Mouse (Mus musculus) limb, embryonic 12.5 days (tissue): Measurements from ENCODE around the gene Ptprj. TPM values are rescaled to one million over a fixed set of nuclear protein-coding genes. Genes with fewer than 3 reads are reported as not detected.

Experiments
- ATAC-seq: fragments of 200-750 bp; cut with Nextera tagmentation; 2 replicates; pipeline ENCODE4 v1.8.0; 2017; ENCODE audit warnings: low read depth, moderate TSS enrichment; ENCODE audit not compliant: insufficient number of reproducible peaks, insufficient read depth, low FRiP score, low TSS enrichment
- H3K27ac ChIP-seq: fragments of 300-500 bp; sonication (generic); 2 replicates; pipeline ENCODE4 v1.5.1; 2016; ENCODE audit warnings: mild to moderate bottlenecking, moderate library complexity
- H3K27me3 ChIP-seq: fragments of 300-500 bp; sonication (generic); 2 replicates; pipeline ENCODE4 v1.6.1; 2016; ENCODE audit warnings: mild to moderate bottlenecking, moderate library complexity
- H3K36me3 ChIP-seq: fragments of 300-500 bp; sonication (generic); 2 replicates; pipeline ENCODE4 v1.6.1; 2016; ENCODE audit warnings: mild to moderate bottlenecking, moderate library complexity
- H3K4me1 ChIP-seq: fragments of 300-500 bp; sonication (generic); replicated peaks from 2 replicates; pipeline ENCODE4 v1.6.1; 2016
- H3K4me2 ChIP-seq: fragments of 300-500 bp; sonication (generic); 2 replicates; pipeline ENCODE4 v1.6.1; 2016; ENCODE audit warnings: mild to moderate bottlenecking, moderate library complexity
- H3K4me3 ChIP-seq: fragments of 300-500 bp; sonication (generic); replicated peaks from 2 replicates; pipeline ENCODE4 v1.5.1; 2016; ENCODE audit warnings: mild to moderate bottlenecking
- H3K9ac ChIP-seq: fragments of 300-500 bp; sonication (generic); replicated peaks from 2 replicates; pipeline ENCODE4 v1.6.1; 2016; ENCODE audit warnings: mild to moderate bottlenecking, moderate library complexity
- H3K9me3 ChIP-seq: fragments of 300-500 bp; sonication (generic); 2 replicates; pipeline ENCODE4 v1.6.1; 2016; ENCODE audit warnings: mild to moderate bottlenecking, moderate library complexity
- WGBS: fragments of 180-500 bp; shearing (Covaris S2); methylation state at CpG from one replicate; pipeline ENCODE4 v1.1.7; 2016; 5-methylcytosine and 5-hydroxymethylcytosine counted together
- polyA plus RNA-seq: library from polyadenylated mRNA; unstranded; fragments of >200 nt; fragmentation: Nextera tagmentation; extraction: Ambion mirVana; gene quantifications from 2 replicates; pipeline ENCODE4 v1.2.1, GENCODE M21; 2016

The Ptprj gene
- polyA plus RNA-seq, 1 experiment from 2014 or later: 1.3 TPM

GRCm38 (mm10) chr2:90497551-90497950, 82.9 kb downstream of the Ptprj start:
- H3K9ac ChIP-seq: no peak overlapping the region
- no peak overlapping the region for H3K27ac ChIP-seq
- no peaks in the 10 kb centered on the region for H3K9me3 ChIP-seq
- H3K36me3 ChIP-seq: no peaks in the 10 kb centered on the region
- ATAC-seq: no peak
- no peaks in the 10 kb centered on the region; the same call in 1 of the 2 replicates for H3K27me3 ChIP-seq
- peaks cover 6% of the 10 kb centered on the region; the same call in 1 of the 2 replicates for H3K4me1 ChIP-seq
- H3K4me3 ChIP-seq: no peak overlapping the region
- no peak overlapping the region for H3K4me2 ChIP-seq
- WGBS: 91% methylated on average over 3 of the region's 3 CpGs

DNA sequence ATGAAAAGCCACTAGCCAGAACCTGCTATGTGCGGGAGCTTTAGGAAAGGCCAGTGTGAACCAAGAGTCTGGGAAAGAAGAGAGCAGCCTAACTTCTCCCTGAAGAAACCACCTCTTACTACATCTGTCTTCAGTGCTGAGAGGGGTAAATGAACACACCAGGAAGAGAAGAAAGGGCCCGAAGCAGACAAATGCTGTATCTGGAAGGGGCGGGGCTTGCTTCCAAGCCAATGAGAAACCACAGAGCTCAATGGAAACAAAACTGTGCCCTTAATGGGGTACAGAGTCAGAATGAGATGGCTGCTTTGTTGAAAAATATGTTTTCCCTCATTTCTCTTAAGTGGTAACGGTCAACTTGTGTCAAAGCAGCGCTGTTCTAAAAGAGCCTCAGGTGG, 83.8 kb downstream of the Ptprj start:
- H3K9me3 ChIP-seq: no peaks in the 10 kb centered on the region
- ATAC-seq: no peak
- no peak overlapping the region for H3K4me2 ChIP-seq
- H3K4me3 ChIP-seq: no peak overlapping the region
- H3K36me3 ChIP-seq: no peaks in the 10 kb centered on the region
- WGBS: 64% methylated on average over 5 of the region's 5 CpGs
- peaks cover 6% of the 10 kb centered on the region; the same call in 1 of the 2 replicates for H3K4me1 ChIP-seq
- no peak overlapping the region for H3K9ac ChIP-seq
- no peak overlapping the region for H3K27ac ChIP-seq
- no peaks in the 10 kb centered on the region for H3K27me3 ChIP-seq

DNA sequence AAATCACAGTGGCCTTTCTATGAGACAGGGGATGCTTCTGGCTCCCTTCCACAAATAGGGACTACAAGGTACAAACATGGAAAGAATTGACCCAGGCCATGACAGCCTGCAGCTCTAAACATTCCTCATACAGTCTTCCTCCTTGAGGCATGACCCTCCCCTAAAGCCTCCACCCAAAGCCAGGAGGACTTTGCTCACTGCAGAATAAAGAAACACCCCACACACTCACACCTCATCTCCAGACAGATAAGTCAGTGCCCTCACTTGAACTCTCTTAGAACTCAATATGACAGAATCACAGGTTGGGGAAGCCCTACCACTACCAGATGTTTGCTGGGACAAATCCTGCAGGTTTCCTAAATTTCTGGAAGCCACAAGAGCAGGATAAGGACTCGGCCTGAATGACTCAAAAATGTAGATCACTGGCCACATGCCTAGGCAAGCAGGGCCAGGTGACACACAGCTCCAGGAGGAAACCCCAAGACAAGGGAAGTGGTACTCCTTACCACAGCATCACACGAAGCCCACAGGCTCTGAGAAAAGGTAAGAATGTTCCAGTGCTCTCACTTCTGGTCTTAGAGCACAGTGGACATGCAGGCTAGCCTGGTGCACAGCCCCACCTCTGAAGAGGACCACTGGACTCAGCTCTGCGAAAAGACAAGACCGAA, 84.3 kb downstream of the Ptprj start:
- Histone ChIP-seq H3K36me3 (no peaks in the 10 kb centered on the region), H3K9me3 (no peaks in the 10 kb centered on the region), H3K27me3 (no peaks in the 10 kb centered on the region), H3K27ac (no peak overlapping the region), H3K4me3 (no peak overlapping the region), H3K4me2 (no peak overlapping the region), H3K4me1 (peaks cover 6% of the 10 kb centered on the region; the same call in 1 of the 2 replicates), H3K9ac (no peak overlapping the region)
- 83% methylated on average over 4 of the region's 4 CpGs for WGBS
- no peak for ATAC-seq

DNA sequence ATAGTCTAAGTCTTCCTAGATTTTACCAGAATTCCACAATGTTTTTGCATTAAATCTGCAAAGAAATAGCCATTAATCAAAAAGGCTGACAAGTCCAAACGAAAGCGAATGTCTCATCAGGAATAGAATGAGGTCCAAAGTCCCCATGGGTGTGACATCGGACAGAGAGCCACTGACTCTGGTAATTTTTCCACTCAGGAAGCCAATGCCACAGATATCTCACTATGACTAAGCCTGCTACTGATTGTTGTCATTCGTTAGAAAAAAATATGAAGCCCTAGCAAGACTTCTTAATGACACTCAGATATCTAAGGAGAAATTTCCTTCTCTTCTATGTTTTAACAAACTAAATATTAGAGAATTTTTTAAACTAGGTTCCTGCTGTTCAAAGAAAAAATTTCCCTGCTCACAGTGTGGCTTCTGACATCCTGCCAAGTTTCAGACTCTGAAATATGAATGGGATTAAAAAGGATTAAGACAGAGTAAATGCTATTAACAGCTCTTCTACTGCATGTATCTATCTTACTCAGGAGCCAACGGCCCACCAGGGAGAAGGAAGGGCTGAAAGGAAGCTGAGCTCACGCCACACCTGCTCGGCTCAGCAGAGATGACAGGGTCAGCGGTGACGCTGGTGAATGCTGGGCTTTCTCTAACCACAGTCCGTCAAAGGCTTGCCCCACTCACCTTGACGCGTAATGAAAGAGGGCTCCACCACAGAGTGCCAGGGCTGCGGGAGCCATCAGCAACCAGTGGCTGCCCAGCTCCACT, 90.0 kb downstream of the Ptprj start:
- Histone ChIP-seq H3K4me1 (0 out of 2 replicates have a peak, but pooled peaks cover 5% of the 10 kb centered on the region), H3K27me3 (peaks cover 3% of the 10 kb centered on the region; the same call in 1 of the 2 replicates), H3K4me3 (no peak overlapping the region), H3K4me2 (no peak overlapping the region), H3K36me3 (no peaks in the 10 kb centered on the region), H3K27ac (no peak overlapping the region), H3K9me3 (no peaks in the 10 kb centered on the region), H3K9ac (no peak overlapping the region)
- WGBS: 59% methylated on average over 13 of the region's 13 CpGs
- ATAC-seq: no peak

GRCm38 (mm10) chr2:90489839-90490238, 90.6 kb downstream of the Ptprj start:
- H3K4me1 ChIP-seq: 0 out of 2 replicates have a peak, but pooled peaks cover 5% of the 10 kb centered on the region
- WGBS: 76% methylated on average over 4 of the region's 4 CpGs
- no peak overlapping the region for H3K4me3 ChIP-seq
- H3K27ac ChIP-seq: no peak overlapping the region
- H3K27me3 ChIP-seq: peaks cover 3% of the 10 kb centered on the region; the same call in 1 of the 2 replicates
- H3K36me3 ChIP-seq: no peaks in the 10 kb centered on the region
- no peak for ATAC-seq
- no peak overlapping the region for H3K4me2 ChIP-seq
- H3K9me3 ChIP-seq: no peaks in the 10 kb centered on the region
- H3K9ac ChIP-seq: no peak overlapping the region

- no peak for ATAC-seq
- Histone ChIP-seq H3K27ac (no peak overlapping the region), H3K9ac (no peak overlapping the region), H3K4me2 (no peak overlapping the region), H3K27me3 (peaks cover 6% of the 10 kb centered on the region), H3K4me1 (0 out of 2 replicates have a peak, but pooled peaks cover 5% of the 10 kb centered on the region), H3K36me3 (no peaks in the 10 kb centered on the region), H3K4me3 (no peak overlapping the region), H3K9me3 (no peaks in the 10 kb centered on the region)
- WGBS: 89% methylated on average over 8 of the region's 8 CpGs
Observed at GRCm38 (mm10) chr2:90488690-90489590, 91.5 kb downstream of the Ptprj start.

- Histone ChIP-seq H3K4me1 (0 out of 2 replicates have a peak, but pooled peaks cover 5% of the 10 kb centered on the region), H3K36me3 (no peaks in the 10 kb centered on the region), H3K27ac (no peak overlapping the region), H3K27me3 (peaks cover 6% of the 10 kb centered on the region), H3K4me2 (no peak overlapping the region), H3K9me3 (no peaks in the 10 kb centered on the region), H3K4me3 (no peak overlapping the region), H3K9ac (no peak overlapping the region)
- WGBS: 92% methylated on average over 11 of the region's 11 CpGs
- no peak; the same call in 1 of the 2 replicates for ATAC-seq
Observed at GRCm38 (mm10) chr2:90487471-90488238, 92.8 kb downstream of the Ptprj start.

DNA sequence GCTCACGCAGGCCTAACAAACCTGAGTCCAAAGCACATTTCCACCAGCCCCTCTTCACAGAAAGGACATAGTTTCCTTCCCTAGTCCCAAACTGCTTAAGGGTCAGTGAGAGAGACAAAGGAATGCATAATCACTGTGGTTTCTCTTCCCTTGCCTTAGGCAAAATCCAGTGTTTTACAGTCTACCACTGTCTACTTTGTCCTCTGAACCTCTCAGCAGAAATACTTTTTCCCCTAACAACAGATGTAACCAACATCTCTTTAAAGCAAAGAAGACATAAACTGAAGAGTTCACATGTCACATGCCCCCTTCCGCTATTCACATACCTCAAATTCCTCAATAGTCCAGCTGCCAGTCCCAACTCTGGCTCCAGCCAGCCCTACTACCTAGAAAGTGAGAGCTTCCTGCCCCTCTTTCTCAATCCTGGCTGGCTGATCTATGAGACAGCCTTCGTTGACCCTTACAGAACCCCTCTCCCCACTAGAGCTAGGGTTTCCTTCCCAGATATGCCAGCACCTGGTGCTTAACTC, 94.2 kb downstream of the Ptprj start:
- Histone ChIP-seq H3K27me3 (peaks cover 6% of the 10 kb centered on the region), H3K4me2 (no peak overlapping the region), H3K36me3 (no peaks in the 10 kb centered on the region), H3K4me3 (no peak overlapping the region), H3K27ac (no peak overlapping the region), H3K9me3 (no peaks in the 10 kb centered on the region), H3K4me1 (0 out of 2 replicates have a peak, but pooled peaks cover 5% of the 10 kb centered on the region), H3K9ac (no peak overlapping the region)
- no peak for ATAC-seq
- WGBS: 70% methylated on average over 3 of the region's 3 CpGs

DNA sequence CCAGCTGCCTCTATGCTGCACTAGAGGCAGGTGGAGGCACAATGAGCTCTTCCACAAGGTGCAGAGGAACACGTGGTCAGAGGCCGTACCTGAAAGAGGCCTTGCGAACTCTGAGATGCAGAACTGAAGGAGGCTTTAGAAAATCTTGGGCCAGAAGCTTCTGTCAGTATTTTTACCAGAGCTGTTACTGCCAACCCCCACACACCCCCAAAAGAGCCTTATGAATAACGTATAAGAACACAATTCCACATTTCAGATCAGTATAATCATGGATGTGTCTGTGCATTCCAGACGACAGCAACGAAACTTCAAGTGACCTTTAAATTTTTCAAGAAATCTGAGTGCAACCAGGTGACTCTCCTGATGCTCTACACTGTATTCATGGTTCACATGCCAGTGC, 98.9 kb downstream of the Ptprj start:
- Histone ChIP-seq H3K9ac (no peak overlapping the region), H3K4me2 (no peak overlapping the region), H3K4me1 (0 out of 2 replicates have a peak, but pooled peaks cover under 1% of the 10 kb centered on the region), H3K4me3 (no peak overlapping the region), H3K36me3 (no peaks in the 10 kb centered on the region), H3K27me3 (peaks cover 18% of the 10 kb centered on the region), H3K27ac (no peak overlapping the region), H3K9me3 (no peaks in the 10 kb centered on the region)
- WGBS: 87% methylated on average over 6 of the region's 6 CpGs
- ATAC-seq: no peak

DNA sequence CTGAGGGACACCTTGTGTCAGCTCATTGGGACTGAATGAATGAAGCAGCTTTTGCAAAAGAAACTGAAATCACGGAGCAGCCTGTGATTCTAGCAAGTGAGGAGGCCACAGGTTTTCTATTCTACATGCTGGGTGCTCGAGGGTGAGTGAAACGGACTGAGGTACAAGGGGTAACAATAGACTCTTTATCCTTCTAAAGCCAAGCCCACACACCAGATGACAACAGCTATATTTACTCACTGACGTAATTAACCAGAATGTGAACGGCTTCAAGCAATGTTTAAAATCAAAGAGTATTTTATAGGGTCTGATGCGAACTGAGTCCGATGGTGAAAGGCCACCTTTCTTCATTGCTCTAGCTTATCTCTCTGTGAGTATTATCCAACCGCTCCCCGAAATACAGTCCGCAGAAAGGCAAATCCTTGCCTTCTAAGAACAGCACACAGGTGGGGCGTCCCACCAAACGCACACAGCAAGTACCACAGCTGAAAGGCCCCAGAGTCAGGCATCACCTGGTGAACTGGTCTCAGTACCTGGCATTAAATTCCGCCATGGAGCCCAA, 99.6 kb downstream of the Ptprj start:
- ATAC-seq: no peak
- no peaks in the 10 kb centered on the region for H3K4me1 ChIP-seq

More for the DNA sequence above, 99.6 kb downstream of the Ptprj start:
- WGBS: 71% methylated on average over 13 of the region's 13 CpGs
- peaks cover 17% of the 10 kb centered on the region for H3K27me3 ChIP-seq
- no peak overlapping the region for H3K4me2 ChIP-seq
- H3K4me3 ChIP-seq: no peak overlapping the region
- H3K36me3 ChIP-seq: no peaks in the 10 kb centered on the region
- H3K9me3 ChIP-seq: no peaks in the 10 kb centered on the region
- H3K9ac ChIP-seq: no peak overlapping the region
- H3K27ac ChIP-seq: no peak overlapping the region
